Mouse (Mus musculus) heart, embryonic 12.5 days (tissue): Measurements from ENCODE around the gene Ccer1. TPM values are rescaled to one million over a fixed set of nuclear protein-coding genes. Genes with fewer than 3 reads are reported as not detected.
"Not testable (repeated sequence)": the region's sequence is repeated elsewhere in the genome, so short reads cannot be mapped to it uniquely, and the experiment has no call there.

ENCODE experiments used
- ATAC-seq: fragments of 200-750 bp; cut with Nextera tagmentation; 2 replicates; pipeline ENCODE4 v1.8.0; 2017; ENCODE audit warnings: moderate TSS enrichment, moderate library complexity; ENCODE audit not compliant: insufficient number of reproducible peaks, low FRiP score
- H3K27ac ChIP-seq: fragments of 300-500 bp; sonication (generic); 2 replicates; pipeline ENCODE4 v1.5.1; 2016; ENCODE audit warnings: mild to moderate bottlenecking, moderate library complexity; ENCODE audit not compliant: poor library complexity, severe bottlenecking
- H3K27me3 ChIP-seq: fragments of 300-500 bp; sonication (generic); replicated peaks from 2 replicates; pipeline ENCODE4 v1.6.1; 2016; ENCODE audit warnings: mild to moderate bottlenecking, moderate library complexity
- H3K36me3 ChIP-seq: fragments of 300-500 bp; sonication (generic); 2 replicates; pipeline ENCODE4 v1.6.1; 2016; ENCODE audit warnings: mild to moderate bottlenecking, moderate library complexity
- H3K4me1 ChIP-seq: fragments of 300-500 bp; sonication (generic); replicated peaks from 2 replicates; pipeline ENCODE4 v1.6.1; 2016; ENCODE audit warnings: mild to moderate bottlenecking
- H3K4me2 ChIP-seq: fragments of 300-500 bp; sonication (generic); 2 replicates; pipeline ENCODE4 v1.6.1; 2016; ENCODE audit warnings: mild to moderate bottlenecking, moderate library complexity
- H3K4me3 ChIP-seq: fragments of 300-500 bp; sonication (generic); 2 replicates; pipeline ENCODE4 v1.5.1; 2016; ENCODE audit warnings: mild to moderate bottlenecking
- H3K9ac ChIP-seq: fragments of 300-500 bp; sonication (generic); 2 replicates; pipeline ENCODE4 v1.6.1; 2016; ENCODE audit warnings: mild to moderate bottlenecking, moderate library complexity
- H3K9me3 ChIP-seq: fragments of 300-500 bp; sonication (generic); replicated peaks from 2 replicates; pipeline ENCODE4 v1.6.1; 2016; ENCODE audit warnings: mild to moderate bottlenecking, moderate library complexity
- WGBS: fragments of 180-500 bp; shearing (Covaris S2); methylation state at CpG from one replicate; pipeline ENCODE4 v1.1.7; 2016; 5-methylcytosine and 5-hydroxymethylcytosine counted together
- polyA plus RNA-seq: library from polyadenylated mRNA; unstranded; fragments of >200 nt; fragmentation: Nextera tagmentation; extraction: Ambion mirVana; gene quantifications from 2 replicates; pipeline ENCODE4 v1.2.1, GENCODE M21; 2016

Ccer1 gene
- polyA plus RNA-seq, 1 experiment from 2014 or later = not detected

DNA sequence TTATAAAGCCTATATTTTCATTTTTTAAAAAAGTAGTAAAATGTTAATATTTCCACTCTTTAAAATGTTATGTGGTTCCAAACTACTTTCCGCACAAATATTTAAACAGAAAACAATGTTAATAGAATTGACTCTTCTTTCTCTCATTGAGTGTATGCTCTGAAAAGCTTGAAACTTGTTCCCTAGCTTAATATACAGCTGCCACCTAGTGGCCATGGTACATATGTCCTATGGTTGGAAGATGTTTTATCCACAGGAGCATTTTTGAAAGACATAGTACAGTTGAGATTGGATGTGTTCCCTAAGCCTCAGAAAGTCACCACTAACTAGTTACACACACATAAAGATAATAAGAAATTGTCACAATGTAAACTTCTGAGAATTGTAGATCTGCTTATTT is 11.7 kb downstream of the Ccer1 start:
- Histone ChIP-seq H3K4me3 (no peak overlapping the region), H3K4me1 (no peaks in the 10 kb centered on the region), H3K36me3 (no peaks in the 10 kb centered on the region), H3K27ac (no peak overlapping the region), H3K9me3 (no peaks in the 10 kb centered on the region), H3K4me2 (no peak overlapping the region), H3K27me3 (no peaks in the 10 kb centered on the region), H3K9ac (no peak overlapping the region)
- 30% methylated on average over 1 of the region's 1 CpGs for WGBS
- ATAC-seq = no peak

DNA sequence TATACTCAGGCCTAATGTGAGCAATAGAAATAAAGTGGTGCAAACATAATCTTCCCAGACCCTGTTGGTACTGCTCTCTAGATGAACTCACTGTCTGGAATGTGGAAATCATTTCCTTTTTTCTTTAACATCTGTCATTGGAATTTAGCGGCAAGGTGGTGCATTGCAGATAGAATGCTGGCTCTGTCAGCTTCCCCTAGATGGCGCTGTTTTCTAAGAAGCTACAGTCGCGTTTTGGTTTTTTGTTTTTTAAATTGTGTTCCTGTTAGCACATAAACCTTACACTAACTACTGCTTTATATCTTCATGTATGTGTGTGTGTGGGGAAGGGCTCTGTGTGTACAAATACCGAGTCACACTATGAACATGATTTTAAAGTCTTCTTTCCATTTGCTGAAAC is 19.8 kb downstream of the Ccer1 start:
- H3K4me2 ChIP-seq = no peak overlapping the region
- H3K36me3 ChIP-seq = no peaks in the 10 kb centered on the region
- H3K9ac ChIP-seq = no peak overlapping the region
- no peak overlapping the region for H3K27ac ChIP-seq
- no peak overlapping the region for H3K4me3 ChIP-seq
- no peaks in the 10 kb centered on the region for H3K9me3 ChIP-seq
- no peaks in the 10 kb centered on the region for H3K27me3 ChIP-seq
- WGBS = 3% methylated on average over 5 of the region's 5 CpGs
- peaks cover 9% of the 10 kb centered on the region; the same call in 1 of the 2 replicates for H3K4me1 ChIP-seq
- no peak for ATAC-seq

DNA sequence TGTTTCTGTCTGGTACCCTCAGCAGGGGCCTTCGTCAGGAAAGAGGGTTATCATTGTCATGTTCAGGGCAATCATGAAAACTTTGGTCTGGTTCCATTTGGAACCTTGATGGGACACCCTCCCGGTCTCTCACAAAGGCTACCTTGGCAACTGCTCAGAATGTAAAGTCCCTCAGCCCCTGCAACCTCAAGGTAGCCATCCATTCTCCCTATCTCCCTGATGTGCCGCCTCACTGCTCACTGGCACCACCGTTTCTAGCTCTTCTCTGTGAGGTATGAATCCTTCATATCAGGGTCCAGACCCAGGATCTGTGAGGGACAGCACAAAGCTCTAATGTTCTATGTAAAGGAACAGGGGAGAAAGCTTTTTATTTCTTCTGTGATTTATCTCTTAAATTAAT is 21.7 kb downstream of the Ccer1 start:
- WGBS = 52% methylated on average over 4 of the region's 4 CpGs
- Histone ChIP-seq H3K4me2 (peak overlapping the region; percentile 9; the same call in 1 of the 2 replicates), H3K36me3 (no peaks in the 10 kb centered on the region), H3K9me3 (no peaks in the 10 kb centered on the region), H3K27ac (no peak overlapping the region), H3K27me3 (no peaks in the 10 kb centered on the region), H3K4me1 (peaks cover 13% of the 10 kb centered on the region; the same call in 1 of the 2 replicates), H3K9ac (no peak overlapping the region), H3K4me3 (no peak overlapping the region)
- no peak for ATAC-seq

DNA sequence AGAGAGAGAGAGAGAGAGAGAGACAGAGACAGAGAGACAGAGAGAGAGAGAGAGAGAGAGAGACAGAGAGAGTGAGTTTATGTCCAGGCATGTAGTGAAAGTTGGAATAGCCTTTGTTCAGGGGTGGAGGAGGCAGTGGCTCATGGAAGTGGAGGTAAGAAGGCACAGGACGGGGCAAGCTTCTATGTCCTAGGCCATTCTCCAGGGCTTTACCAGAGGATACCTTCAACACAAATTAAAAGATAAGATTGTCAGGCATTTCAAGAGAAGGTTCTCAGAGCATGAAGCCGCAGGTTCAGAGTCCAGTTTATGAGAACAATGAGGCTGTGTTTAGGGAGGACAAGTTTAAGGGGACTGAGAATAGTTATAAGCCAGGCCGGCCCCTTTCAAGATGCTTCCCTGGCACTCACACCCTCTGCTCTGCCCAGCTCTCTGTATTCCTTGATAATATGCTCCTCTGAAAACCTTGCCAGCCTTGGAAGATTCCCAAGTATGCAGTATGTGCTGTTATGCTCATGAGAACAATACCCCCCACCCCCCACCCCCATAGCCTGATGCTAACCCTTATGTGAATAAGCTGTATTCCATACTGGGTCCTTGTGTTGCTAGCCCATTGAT is 22.5 kb downstream of the Ccer1 start:
- no peak for ATAC-seq
- H3K9me3 ChIP-seq = no peaks in the 10 kb centered on the region
- H3K9ac ChIP-seq = no peak overlapping the region
- peaks cover 13% of the 10 kb centered on the region; the same call in 1 of the 2 replicates for H3K4me1 ChIP-seq
- no peak overlapping the region for H3K27ac ChIP-seq
- H3K4me3 ChIP-seq = no peak overlapping the region
- H3K36me3 ChIP-seq = no peaks in the 10 kb centered on the region
- H3K4me2 ChIP-seq = no peak overlapping the region
- no peaks in the 10 kb centered on the region for H3K27me3 ChIP-seq
- 62% methylated on average over 3 of the region's 3 CpGs for WGBS

DNA sequence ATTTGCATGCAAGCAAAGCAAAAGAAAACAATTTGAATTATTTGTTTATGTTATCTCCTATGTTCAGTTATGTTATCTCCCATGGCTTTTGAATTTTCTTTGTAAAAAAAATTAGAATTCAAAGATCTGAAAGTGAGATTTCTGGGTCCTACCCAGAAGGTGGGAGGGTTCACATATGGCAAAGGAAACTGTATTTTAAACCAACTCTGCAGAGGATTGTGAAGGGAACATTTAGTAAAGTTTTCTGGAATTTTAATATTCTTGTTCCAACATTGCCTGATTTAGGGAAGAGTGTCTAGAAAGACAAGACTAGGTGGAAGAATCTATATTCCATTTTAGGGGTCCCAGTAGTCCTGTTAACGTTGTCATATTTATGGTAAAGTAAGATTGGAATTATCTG is 24.4 kb downstream of the Ccer1 start:
- H3K36me3 ChIP-seq = no peaks in the 10 kb centered on the region
- ATAC-seq = no peak
- WGBS = 65% methylated on average over 1 of the region's 1 CpGs
- H3K4me2 ChIP-seq = no peak overlapping the region
- no peak overlapping the region for H3K4me3 ChIP-seq
- no peak overlapping the region for H3K27ac ChIP-seq
- no peaks in the 10 kb centered on the region for H3K9me3 ChIP-seq
- H3K9ac ChIP-seq = no peak overlapping the region
- H3K27me3 ChIP-seq = no peaks in the 10 kb centered on the region
- H3K4me1 ChIP-seq = peaks cover 13% of the 10 kb centered on the region; the same call in 1 of the 2 replicates

DNA sequence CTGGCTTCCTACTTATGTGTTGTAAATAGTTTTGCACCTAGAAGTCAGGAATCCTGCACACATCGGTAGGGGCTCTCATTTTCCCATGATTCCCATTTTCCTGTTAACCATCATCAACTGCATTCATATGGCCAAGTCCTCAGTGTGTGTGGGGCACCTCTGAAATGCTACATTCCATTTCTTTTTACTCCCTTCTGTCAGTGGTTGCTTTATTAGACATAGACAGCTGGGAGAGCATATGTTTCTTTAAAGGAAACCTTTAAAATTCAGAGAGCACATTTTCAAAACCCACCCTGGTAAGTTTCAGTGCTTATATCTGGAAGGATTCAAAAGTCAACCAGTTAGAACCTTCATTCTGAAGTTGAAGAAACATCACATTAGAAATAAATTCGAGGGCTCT is 25.2 kb downstream of the Ccer1 start:
- WGBS = 62% methylated on average over 2 of the region's 2 CpGs
- ATAC-seq = no peak
- Histone ChIP-seq H3K4me3 (no peak overlapping the region), H3K36me3 (no peaks in the 10 kb centered on the region), H3K27me3 (no peaks in the 10 kb centered on the region), H3K27ac (no peak overlapping the region), H3K4me1 (peaks cover 13% of the 10 kb centered on the region; the same call in 1 of the 2 replicates), H3K9me3 (no peaks in the 10 kb centered on the region), H3K4me2 (no peak overlapping the region), H3K9ac (no peak overlapping the region)

DNA sequence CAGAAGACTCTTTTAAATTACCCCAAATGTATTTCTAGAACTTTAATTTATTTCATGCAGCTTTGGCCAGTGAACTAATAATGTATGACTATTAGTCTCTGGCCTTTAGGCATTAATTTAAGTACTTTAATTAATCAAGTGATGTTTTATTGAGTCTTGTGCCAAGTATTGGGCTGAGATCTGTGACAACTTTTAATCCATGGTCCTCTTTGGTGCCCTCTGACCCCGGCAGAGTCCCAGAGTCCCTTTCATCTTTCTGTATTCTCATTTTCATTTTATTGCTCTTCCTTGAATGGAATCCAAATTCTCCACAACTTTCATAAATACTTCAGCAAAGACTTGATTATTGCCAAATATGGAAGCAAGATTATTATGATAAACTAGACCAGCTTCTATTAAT is 27.8 kb downstream of the Ccer1 start:
- Histone ChIP-seq H3K9me3 (no peaks in the 10 kb centered on the region), H3K36me3 (no peaks in the 10 kb centered on the region), H3K9ac (no peak overlapping the region), H3K27me3 (no peaks in the 10 kb centered on the region), H3K4me2 (no peak overlapping the region), H3K4me1 (0 out of 2 replicates have a peak, but pooled peaks cover 4% of the 10 kb centered on the region), H3K27ac (no peak overlapping the region), H3K4me3 (no peak overlapping the region)
- ATAC-seq = no peak
- WGBS = 89% methylated on average over 1 of the region's 1 CpGs

DNA sequence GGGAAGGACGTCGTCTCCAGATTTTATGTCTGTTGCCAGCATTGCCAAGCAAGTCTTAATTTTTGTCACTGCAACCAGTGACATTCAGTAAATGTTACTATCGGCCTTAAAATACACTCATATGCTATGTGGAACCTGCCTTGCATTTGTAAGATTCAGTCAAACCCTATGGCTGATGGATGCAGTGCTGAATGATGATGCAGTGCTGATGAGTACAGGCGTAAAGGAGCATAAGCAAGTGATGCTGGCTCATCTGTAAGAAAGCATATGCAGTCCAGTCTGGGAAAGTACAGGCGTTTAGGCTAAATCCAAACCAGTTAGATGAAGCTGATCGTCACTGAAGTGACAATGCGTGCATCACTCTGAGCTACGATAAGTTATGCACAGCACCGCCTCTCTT is 29.9 kb downstream of the Ccer1 start:
- Histone ChIP-seq H3K4me2 (no peak overlapping the region), H3K9ac (no peak overlapping the region), H3K27me3 (no peaks in the 10 kb centered on the region), H3K9me3 (no peaks in the 10 kb centered on the region), H3K36me3 (no peaks in the 10 kb centered on the region), H3K4me1 (0 out of 2 replicates have a peak, but pooled peaks cover 4% of the 10 kb centered on the region), H3K27ac (no peak overlapping the region), H3K4me3 (no peak overlapping the region)
- WGBS = 90% methylated on average over 9 of the region's 9 CpGs
- no peak for ATAC-seq

DNA sequence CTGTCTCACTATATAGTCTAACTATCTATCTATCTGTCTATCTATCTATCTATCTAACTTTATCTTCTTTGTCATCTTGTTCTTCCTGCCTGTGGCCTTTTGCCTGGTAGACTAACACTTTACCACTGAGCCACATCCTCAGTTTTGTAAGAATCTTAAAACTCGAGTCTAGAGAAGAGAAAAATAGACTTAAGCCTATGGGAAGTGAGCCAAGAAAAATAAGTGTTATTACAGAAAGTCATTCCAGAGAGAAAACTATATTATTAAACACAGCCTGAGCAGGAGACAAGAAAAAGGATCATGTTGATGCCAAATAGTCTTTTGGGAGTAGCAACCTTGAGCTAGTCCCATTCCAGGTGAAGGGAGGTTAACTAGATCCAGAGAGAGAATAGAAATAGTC is 33.1 kb downstream of the Ccer1 start:
- no peak overlapping the region for H3K4me2 ChIP-seq
- H3K27ac ChIP-seq = no peak overlapping the region
- no peak overlapping the region for H3K9ac ChIP-seq
- H3K36me3 ChIP-seq = no peaks in the 10 kb centered on the region
- no peak for ATAC-seq
- WGBS = 29% methylated on average over 1 of the region's 1 CpGs
- H3K4me3 ChIP-seq = no peak overlapping the region
- H3K4me1 ChIP-seq = no peaks in the 10 kb centered on the region
- no peaks in the 10 kb centered on the region for H3K27me3 ChIP-seq
- H3K9me3 ChIP-seq = no peaks in the 10 kb centered on the region

DNA sequence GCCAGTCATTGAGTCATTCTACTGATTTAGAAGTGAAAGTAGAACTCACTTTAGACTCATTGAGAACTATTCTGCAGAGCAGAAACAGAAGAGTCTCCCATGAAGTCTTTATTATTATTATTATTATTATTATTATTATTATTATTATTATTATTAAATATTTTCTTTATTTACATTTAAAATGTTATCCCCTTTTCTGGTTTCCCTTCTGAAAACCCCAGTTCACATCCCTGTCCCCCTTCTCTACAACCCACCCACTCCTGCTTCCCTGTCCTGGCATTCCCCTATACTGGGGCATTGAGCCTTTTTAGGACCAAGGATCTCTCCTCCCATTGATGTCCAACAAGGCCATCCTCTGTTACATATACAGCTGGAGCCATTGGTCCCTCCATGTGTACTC is 33.8 kb downstream of the Ccer1 start, which contains the start of gene C030005K15Rik:
Gene C030005K15Rik, minus strand, starts transcription at position 101 of the 400 bp plus-strand sequence.
- not testable (repeated sequence) for H3K9ac ChIP-seq, H3K4me1 ChIP-seq, H3K27ac ChIP-seq, H3K4me2 ChIP-seq, ATAC-seq, H3K27me3 ChIP-seq, H3K9me3 ChIP-seq, H3K4me3 ChIP-seq, H3K36me3 ChIP-seq
